Mouse (Mus musculus): ENCODE results near the gene Map1a. TPM values are rescaled to one million over a fixed set of nuclear protein-coding genes. Genes with fewer than 3 reads are reported as not detected.
A peak's percentile ranks its signal among the peaks of the same experiment; 100 is the strongest.

The Map1a gene
- 14.9 and 20.8 TPM in 2 replicates for polyA plus RNA-seq (2014; fragmentation: Nextera tagmentation; extraction: Ambion mirVana)

GRCm38 (mm10) chr2:121288901-121289729, at the start of gene Map1a:
TSS of gene Map1a (plus strand) at chr2:121289600.
- peak within 1 kb of the TSS; percentile 79 for H3K27ac ChIP-seq (ENCODE audit: low read depth, low read length)
- peak within 1 kb of the TSS; percentile 52 for H3K4me3 ChIP-seq (ENCODE audit: low read depth, low read length)
- no peaks in the 10 kb centered on the region for H3K9me3 ChIP-seq (ENCODE audit: control insufficient read depth, low read length)
- H3K4me2 ChIP-seq (replicated peaks; ENCODE audit: low read depth, low read length): peak within 1 kb of the TSS; percentile 86
- no peaks in the 10 kb centered on the region for H3K36me3 ChIP-seq (ENCODE audit: control insufficient read depth, insufficient read depth, low read length)
- ATAC-seq (ENCODE audit: low FRiP score): peak; percentile 97
- peaks cover 4% of the 10 kb centered on the region; the same call in 1 of the 2 replicates for H3K4me1 ChIP-seq (replicated peaks; ENCODE audit: control insufficient read depth, insufficient read depth, low read length)
- H3K9ac ChIP-seq (ENCODE audit: low read depth, low read length): peak within 1 kb of the TSS; percentile 52
- peak; percentile 98 for DNase-seq (ENCODE audit: low spot score)
- H3K27me3 ChIP-seq (ENCODE audit: control insufficient read depth, insufficient read depth, low read length): 0 out of 2 replicates have a peak, but pooled peaks cover 2% of the 10 kb centered on the region
- under 1% methylated on average over 42 of the region's 48 CpGs for WGBS

GRCm38 (mm10) chr2:121244099-121244498, 45.3 kb upstream of the Map1a start:
- H3K27me3 ChIP-seq (ENCODE audit: control insufficient read depth, insufficient read depth, low read length): no peaks in the 10 kb centered on the region
- H3K4me3 ChIP-seq (ENCODE audit: low read depth, low read length): no peak overlapping the region
- no peaks in the 10 kb centered on the region for H3K4me1 ChIP-seq (replicated peaks; ENCODE audit: control insufficient read depth, insufficient read depth, low read length)
- H3K4me2 ChIP-seq (replicated peaks; ENCODE audit: low read depth, low read length): no peak overlapping the region
- H3K27ac ChIP-seq (ENCODE audit: low read depth, low read length): no peak overlapping the region
- H3K9ac ChIP-seq (ENCODE audit: low read depth, low read length): no peak overlapping the region
- peaks cover 7% of the 10 kb centered on the region; the same call in 1 of the 2 replicates for H3K36me3 ChIP-seq (ENCODE audit: control insufficient read depth, insufficient read depth, low read length)
- ATAC-seq (ENCODE audit: low FRiP score) (no peak), DNase-seq (ENCODE audit: low spot score) (no peak)
- WGBS: 96% methylated on average over 5 of the region's 5 CpGs
- no peaks in the 10 kb centered on the region for H3K9me3 ChIP-seq (ENCODE audit: control insufficient read depth, low read length)

- Histone ChIP-seq H3K36me3 (ENCODE audit: control insufficient read depth, insufficient read depth, low read length) (peaks cover 25% of the 10 kb centered on the region), H3K4me2 (replicated peaks; ENCODE audit: low read depth, low read length) (no peak overlapping the region)
- no peak for ATAC-seq (ENCODE audit: low FRiP score)
Measured at GRCm38 (mm10) chr2:121249758-121250157, 39.6 kb upstream of the Map1a start.

GRCm38 (mm10) chr2:121268446-121268845, 21.0 kb upstream of the Map1a start:
- H3K27ac ChIP-seq (ENCODE audit: low read depth, low read length): no peak overlapping the region
- H3K9me3 ChIP-seq (ENCODE audit: control insufficient read depth, low read length): no peaks in the 10 kb centered on the region
- peaks cover 3% of the 10 kb centered on the region for H3K36me3 ChIP-seq (ENCODE audit: control insufficient read depth, insufficient read depth, low read length)
- no peaks in the 10 kb centered on the region for H3K4me1 ChIP-seq (replicated peaks; ENCODE audit: control insufficient read depth, insufficient read depth, low read length)
- no peaks in the 10 kb centered on the region for H3K27me3 ChIP-seq (ENCODE audit: control insufficient read depth, insufficient read depth, low read length)
- no peak for ATAC-seq (ENCODE audit: low FRiP score)
- no peak overlapping the region for H3K4me2 ChIP-seq (replicated peaks; ENCODE audit: low read depth, low read length)
- WGBS: 84% methylated on average over 8 of the region's 8 CpGs
- no peak for DNase-seq (ENCODE audit: low spot score)
- no peak overlapping the region for H3K4me3 ChIP-seq (ENCODE audit: low read depth, low read length)
- H3K9ac ChIP-seq (ENCODE audit: low read depth, low read length): no peak overlapping the region

More at GRCm38 (mm10) chr2:121249758-121250157, 39.6 kb upstream of the Map1a start:
- Histone ChIP-seq H3K4me3 (ENCODE audit: low read depth, low read length) (no peak overlapping the region), H3K27me3 (ENCODE audit: control insufficient read depth, insufficient read depth, low read length) (no peaks in the 10 kb centered on the region), H3K9me3 (ENCODE audit: control insufficient read depth, low read length) (no peaks in the 10 kb centered on the region), H3K4me1 (replicated peaks; ENCODE audit: control insufficient read depth, insufficient read depth, low read length) (no peaks in the 10 kb centered on the region), H3K27ac (ENCODE audit: low read depth, low read length) (no peak overlapping the region), H3K9ac (ENCODE audit: low read depth, low read length) (no peak overlapping the region)
- DNase-seq (ENCODE audit: low spot score): no peak
- 94% methylated on average over 2 of the region's 2 CpGs for WGBS

GRCm38 (mm10) chr2:121270521-121271235, 18.7 kb upstream of the Map1a start:
- peak overlapping the region; percentile 85 for H3K4me3 ChIP-seq (ENCODE audit: low read depth, low read length)
- H3K27ac ChIP-seq (ENCODE audit: low read depth, low read length): peak overlapping the region; percentile 91
- H3K4me2 ChIP-seq (replicated peaks; ENCODE audit: low read depth, low read length): peak overlapping the region; percentile 49
- no peaks in the 10 kb centered on the region for H3K4me1 ChIP-seq (replicated peaks; ENCODE audit: control insufficient read depth, insufficient read depth, low read length)
- ATAC-seq (ENCODE audit: low FRiP score) (peak; percentile 85), DNase-seq (ENCODE audit: low spot score) (no peak)
- no peaks in the 10 kb centered on the region for H3K9me3 ChIP-seq (ENCODE audit: control insufficient read depth, low read length)
- under 1% methylated on average over 29 of the region's 35 CpGs for WGBS
- H3K27me3 ChIP-seq (ENCODE audit: control insufficient read depth, insufficient read depth, low read length): no peaks in the 10 kb centered on the region
- peak overlapping the region; percentile 83 for H3K9ac ChIP-seq (ENCODE audit: low read depth, low read length)
- peaks cover 3% of the 10 kb centered on the region for H3K36me3 ChIP-seq (ENCODE audit: control insufficient read depth, insufficient read depth, low read length)

GRCm38 (mm10) chr2:121271236-121271927, 18.0 kb upstream of the Map1a start, which contains the start of gene Trp53bp1:
TSS of gene Trp53bp1 (minus strand) at chr2:121271407.
- peak within 1 kb of the TSS; percentile 83 for H3K9ac ChIP-seq (ENCODE audit: low read depth, low read length)

GRCm38 (mm10) chr2:121271928-121272516, 17.4 kb upstream of the Map1a start:
- H3K36me3 ChIP-seq (ENCODE audit: control insufficient read depth, insufficient read depth, low read length): peaks cover 3% of the 10 kb centered on the region
- peak overlapping the region; percentile 32; the same call in 1 of the 2 replicates for H3K9ac ChIP-seq (ENCODE audit: low read depth, low read length)
- H3K27ac ChIP-seq (ENCODE audit: low read depth, low read length): peak overlapping the region; percentile 91
- peak overlapping the region; percentile 85; the same call in 1 of the 2 replicates for H3K4me3 ChIP-seq (ENCODE audit: low read depth, low read length)
- H3K4me1 ChIP-seq (replicated peaks; ENCODE audit: control insufficient read depth, insufficient read depth, low read length): no peaks in the 10 kb centered on the region
- peak overlapping the region; percentile 46 for H3K4me2 ChIP-seq (replicated peaks; ENCODE audit: low read depth, low read length)
- DNase-seq (ENCODE audit: low spot score): peak; percentile 23
- ATAC-seq (ENCODE audit: low FRiP score): peak; percentile 60
- H3K27me3 ChIP-seq (ENCODE audit: control insufficient read depth, insufficient read depth, low read length): no peaks in the 10 kb centered on the region
- 26% methylated on average over 4 of the region's 4 CpGs for WGBS
- no peaks in the 10 kb centered on the region for H3K9me3 ChIP-seq (ENCODE audit: control insufficient read depth, low read length)

More at GRCm38 (mm10) chr2:121271236-121271927, 18.0 kb upstream of the Map1a start, which contains the start of gene Trp53bp1:
- Histone ChIP-seq H3K4me1 (replicated peaks; ENCODE audit: control insufficient read depth, insufficient read depth, low read length) (no peaks in the 10 kb centered on the region), H3K27me3 (ENCODE audit: control insufficient read depth, insufficient read depth, low read length) (no peaks in the 10 kb centered on the region), H3K27ac (ENCODE audit: low read depth, low read length) (peak within 1 kb of the TSS; percentile 91), H3K4me2 (replicated peaks; ENCODE audit: low read depth, low read length) (peak within 1 kb of the TSS; percentile 49), H3K4me3 (ENCODE audit: low read depth, low read length) (peak within 1 kb of the TSS; percentile 85), H3K9me3 (ENCODE audit: control insufficient read depth, low read length) (no peaks in the 10 kb centered on the region), H3K36me3 (ENCODE audit: control insufficient read depth, insufficient read depth, low read length) (peaks cover 3% of the 10 kb centered on the region)
- under 1% methylated on average over 37 of the region's 37 CpGs for WGBS
- DNase-seq (ENCODE audit: low spot score) (peak; percentile 95), ATAC-seq (ENCODE audit: low FRiP score) (peak; percentile 98)

DNA sequence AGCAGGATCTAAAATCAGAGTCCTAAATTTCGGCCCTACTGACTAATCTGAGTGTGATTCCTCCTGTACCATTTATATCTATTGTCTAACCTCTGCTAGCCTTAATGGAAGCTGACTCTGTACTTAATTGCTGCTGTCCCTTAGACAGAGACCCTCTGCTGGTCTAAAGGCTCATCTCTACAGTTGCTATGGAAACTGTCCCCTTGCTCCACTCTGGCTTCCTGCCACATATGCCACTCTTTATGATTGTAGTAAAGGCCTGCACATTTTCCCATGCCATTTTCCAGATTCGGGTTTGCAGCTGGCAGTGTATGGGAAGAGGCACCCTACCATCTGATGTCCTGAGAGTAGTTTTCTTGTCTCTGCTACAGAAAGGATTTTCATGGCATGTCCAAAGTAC, 1.6 kb upstream of the Map1a start:
- 0 out of 2 replicates have a peak, but pooled peaks cover 2% of the 10 kb centered on the region for H3K27me3 ChIP-seq (ENCODE audit: control insufficient read depth, insufficient read depth, low read length)
- H3K4me3 ChIP-seq (ENCODE audit: low read depth, low read length): no peak overlapping the region
- no peaks in the 10 kb centered on the region for H3K9me3 ChIP-seq (ENCODE audit: control insufficient read depth, low read length)
- H3K9ac ChIP-seq (ENCODE audit: low read depth, low read length): no peak overlapping the region
- H3K36me3 ChIP-seq (ENCODE audit: control insufficient read depth, insufficient read depth, low read length): no peaks in the 10 kb centered on the region
- DNase-seq (ENCODE audit: low spot score) (no peak), ATAC-seq (ENCODE audit: low FRiP score) (no peak)
- no peak overlapping the region for H3K4me2 ChIP-seq (replicated peaks; ENCODE audit: low read depth, low read length)
- H3K27ac ChIP-seq (ENCODE audit: low read depth, low read length): 0 out of 2 replicates have a peak overlapping the region, but pooled peaks have one; percentile 42
- peaks cover 2% of the 10 kb centered on the region; the same call in 1 of the 2 replicates for H3K4me1 ChIP-seq (replicated peaks; ENCODE audit: control insufficient read depth, insufficient read depth, low read length)
- 67% methylated on average over 2 of the region's 2 CpGs for WGBS

All from hindbrain, embryonic 11.5 days (tissue).